ENCODE assay signal across 8 mouse cellular contexts in genomic region chr1:59236856-59237441, GRCm38 (mm10). TPM values are rescaled to one million over a fixed set of nuclear protein-coding genes. Genes with fewer than 3 reads are reported as not detected.
A peak's percentile ranks its signal among the peaks of the same experiment; 100 is the strongest.
DNase-seq lines count a peak whose midpoint lies in the region; ATAC-seq and TF ChIP-seq lines count a peak whose summit lies in the region.

TSS of gene Als2 (minus strand) at chr1:59237231.

- peak; percentile 92 for ATAC-seq in common myeloid progenitor, adult 5-6 weeks (replicated peaks; ENCODE audit: low read depth, poor library complexity, severe bottlenecking)
- ATAC-seq in hindbrain, postnatal 0 days, result peak; percentile 98
- ATAC-seq in megakaryocyte, adult 5-6 weeks (ENCODE audit: poor library complexity, severe bottlenecking), result peak; percentile 95

- H3K4me2 ChIP-seq in hindbrain, postnatal 0 days (ENCODE audit: low read depth, low read length), result peak within 1 kb of the TSS; percentile 92

- H3K4me3 ChIP-seq in gastrocnemius, adult 2 months, result peak within 1 kb of the TSS; percentile 100
- peak within 1 kb of the TSS; percentile 91 for H3K4me3 ChIP-seq in hindbrain, postnatal 0 days (ENCODE audit: low read length)
- H3K4me3 ChIP-seq in left cerebral cortex, adult 2 months, result peak within 1 kb of the TSS; percentile 100

- H3K36me3 ChIP-seq in hindbrain, postnatal 0 days (ENCODE audit: insufficient read depth, low read length), result no peaks in the 10 kb centered on the region

- peak within 1 kb of the TSS; percentile 81 for H3K9ac ChIP-seq in hindbrain, postnatal 0 days (replicated peaks; ENCODE audit: low read length)

- H3K27me3 ChIP-seq in hindbrain, postnatal 0 days (ENCODE audit: insufficient read depth, low read length), result no peaks in the 10 kb centered on the region

- under 1% methylated on average over 58 of the region's 58 CpGs for WGBS in hindbrain, postnatal 0 days

- no peaks in the 10 kb centered on the region; the same call in 1 of the 2 replicates for H3K4me1 ChIP-seq in hindbrain, postnatal 0 days (ENCODE audit: insufficient read depth, low read length)

- peak within 1 kb of the TSS; percentile 87 for H3K27ac ChIP-seq in gastrocnemius, adult 2 months
- peak within 1 kb of the TSS; percentile 83 for H3K27ac ChIP-seq in hindbrain, postnatal 0 days
- peak within 1 kb of the TSS; percentile 93 for H3K27ac ChIP-seq in left cerebral cortex, adult 2 months

- H3K9me3 ChIP-seq in hindbrain, postnatal 0 days (ENCODE audit: low read length), result no peaks in the 10 kb centered on the region

- peak; percentile 98 for DNase-seq in ZHBTc4 (ENCODE audit: low read depth, low spot score)
- DNase-seq in gastrocnemius, adult 2 months, result peak; percentile 99
- DNase-seq in hindbrain, postnatal 0 days (ENCODE audit: low spot score), result peak; percentile 99
- DNase-seq in left cerebral cortex, adult 2 months (ENCODE audit: extremely low spot score in 1 of 2, low spot score in 2 of 2), result peak; percentile 98 to 99
- DNase-seq in right cerebral cortex, adult 2 months (ENCODE audit: low spot score in 2 of 2), result peak; percentile 100
- DNase-seq in urinary bladder, postnatal 14 days (ENCODE audit: low spot score), result peak; percentile 99

- intact Hi-C loops in gastrocnemius, adult 2 months (cut with DNase I), result loop anchor here (2.0 to 5.0 kb wide), 2 partner anchors 45 to 168 kb away; no protein-coding TSS in a partner anchor
- intact Hi-C loops in left cerebral cortex, adult 2 months (cut with DNase I), result loop anchor here (5.0 to 10.0 kb wide), 3 partner anchors 115 to 232 kb away; partner anchors contain the start of gene Tmem237

- no peak for TF ChIP-seq CTCF in gastrocnemius, adult 2 months (IDR thresholded peaks at IDR 0.05)
- TF ChIP-seq CTCF in hindbrain, postnatal 0 days (IDR thresholded peaks at IDR 0.05; ENCODE audit: low read depth), result no peak
- no peak for TF ChIP-seq CTCF in left cerebral cortex, adult 2 months (IDR thresholded peaks at IDR 0.05)

RNA-seq across cellular contexts. Expression of gene Als2, which starts in this region (rescaled TPM):
- 12.6 and 17.1 TPM in 2 replicates for total RNA-seq in common myeloid progenitor, adult 5-6 weeks (2017)
- 10 to 100 TPM; 17.3 to 17.8 TPM for total RNA-seq in gastrocnemius, adult 2 months (2021)
- 32.8 and 35.9 TPM in 2 replicates for total RNA-seq in hindbrain, postnatal 0 days (2014; rRNA removed)
- polyA plus RNA-seq in hindbrain, postnatal 0 days (2015; fragmentation: Nextera tagmentation; extraction: Ambion mirVana), result 11.6 and 12.1 TPM in 2 replicates
- 10 to 100 TPM; 35.1 to 37.5 TPM for total RNA-seq in left cerebral cortex, adult 2 months (2021)
- 2.1 and 3.1 TPM in 2 replicates for total RNA-seq in megakaryocyte, adult 5-6 weeks (2015)
- total RNA-seq in megakaryocyte, adult 5-6 weeks (2017), result 4.8 and 5.1 TPM in 2 replicates

Comparison
In these comparisons a context has a peak if more than half of its experiments do, and no peak if none do; other contexts are left out.
1. Peak in every context shown above with its lines: DNase-seq, ATAC-seq, H3K4me3 ChIP-seq and H3K27ac ChIP-seq.